Mouse (Mus musculus): ENCODE measurements at regions not wholly inside any gene's neighbourhood (a gene's known extent, or its start where the extent isn't known, plus 50 kb on each side); places are given as distances from the start of the nearest gene placed in this dataset.

DNA sequence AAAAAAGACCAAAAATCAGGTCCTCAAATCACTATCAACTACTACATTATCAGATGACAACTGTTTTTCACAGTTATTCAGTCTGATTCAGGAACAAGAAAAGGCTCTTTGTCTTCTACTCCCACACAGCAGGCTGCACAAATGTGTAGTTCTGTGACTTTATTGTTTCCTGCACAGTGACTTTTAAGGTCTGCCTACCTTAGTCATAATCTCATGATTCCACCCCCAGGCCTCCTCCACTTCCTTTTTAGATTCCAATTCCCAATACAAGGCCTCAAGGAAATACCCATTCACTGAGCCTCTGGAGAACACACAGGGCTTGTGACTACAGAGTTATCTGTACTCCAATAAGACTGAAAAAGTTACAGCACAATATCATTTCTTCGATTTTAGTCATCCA, 1535.4 kb upstream of the Zeb2 start:
- TF ChIP-seq POLR2A (IDR thresholded peaks at IDR 0.05; ENCODE audit: low read depth, low read length) (no peak), CTCF (IDR thresholded peaks at IDR 0.05; ENCODE audit: extremely low read depth, insufficient read depth, insufficient read length, insufficient replicate concordance) (no peak)
